Mouse (Mus musculus): ENCODE measurements around the gene Trio. TPM values are rescaled to one million over a fixed set of nuclear protein-coding genes. Genes with fewer than 3 reads are reported as not detected.

Trio gene
- polyA plus RNA-seq, 1 experiment from 2014 or later: 8.8 TPM

GRCm38 (mm10) chr15:27925865-27926264 is 99.8 kb downstream of the Trio start:
- Histone ChIP-seq H3K9me3 (ENCODE audit: control insufficient read depth, low read length) (no peaks in the 10 kb centered on the region), H3K9ac (ENCODE audit: low read length) (no peak overlapping the region), H3K36me3 (ENCODE audit: control insufficient read depth, insufficient read depth, low read length) (no peaks in the 10 kb centered on the region), H3K4me3 (ENCODE audit: low read depth, low read length) (no peak overlapping the region), H3K27me3 (ENCODE audit: control insufficient read depth, insufficient read depth, low read length) (no peaks in the 10 kb centered on the region), H3K27ac (replicated peaks) (no peak overlapping the region), H3K4me1 (replicated peaks; ENCODE audit: control insufficient read depth, insufficient read depth) (peaks cover 3% of the 10 kb centered on the region; the same call in 1 of the 2 replicates), H3K4me2 (replicated peaks; ENCODE audit: low read depth) (no peak overlapping the region)
- ATAC-seq (ENCODE audit: low FRiP score, low TSS enrichment): no peak
- TF ChIP-seq EP300 (optimal IDR thresholded peaks at IDR 0.05) (no peak), CTCF (IDR thresholded peaks at IDR 0.05; ENCODE audit: low read depth) (no peak)
- 47% methylated on average over 8 of the region's 8 CpGs for WGBS
- no peak for DNase-seq (ENCODE audit: low spot score)

- no peaks in the 10 kb centered on the region for H3K9me3 ChIP-seq (ENCODE audit: control insufficient read depth, low read length)
- H3K4me2 ChIP-seq (replicated peaks; ENCODE audit: low read depth): no peak overlapping the region
- H3K27me3 ChIP-seq (ENCODE audit: control insufficient read depth, insufficient read depth, low read length): no peaks in the 10 kb centered on the region
- H3K27ac ChIP-seq (replicated peaks): no peak overlapping the region
- DNase-seq (ENCODE audit: low spot score): no peak
- H3K9ac ChIP-seq (ENCODE audit: low read length): no peak overlapping the region
- no peak for ATAC-seq (ENCODE audit: low FRiP score, low TSS enrichment)
- H3K4me3 ChIP-seq (ENCODE audit: low read depth, low read length): no peak overlapping the region
- WGBS: 52% methylated on average over 15 of the region's 15 CpGs
- no peaks in the 10 kb centered on the region for H3K36me3 ChIP-seq (ENCODE audit: control insufficient read depth, insufficient read depth, low read length)
- H3K4me1 ChIP-seq (replicated peaks; ENCODE audit: control insufficient read depth, insufficient read depth): peaks cover 3% of the 10 kb centered on the region; the same call in 1 of the 2 replicates
- TF ChIP-seq EP300 (optimal IDR thresholded peaks at IDR 0.05) (no peak), CTCF (IDR thresholded peaks at IDR 0.05; ENCODE audit: low read depth) (no peak)
These were observed 100.5 kb downstream of the Trio start for GRCm38 (mm10) chr15:27925004-27925635.

GRCm38 (mm10) chr15:27923987-27924341 is 101.7 kb downstream of the Trio start:
- ATAC-seq (ENCODE audit: low FRiP score, low TSS enrichment): 0 out of 2 replicates have a peak, but pooled peaks have one; percentile 2

GRCm38 (mm10) chr15:27923280-27923986 is 102.2 kb downstream of the Trio start:
- H3K4me3 ChIP-seq (ENCODE audit: low read depth, low read length): peak overlapping the region; percentile 20
- H3K4me2 ChIP-seq (replicated peaks; ENCODE audit: low read depth): peak overlapping the region; percentile 42
- ATAC-seq (ENCODE audit: low FRiP score, low TSS enrichment) (peak; percentile 93), DNase-seq (ENCODE audit: low spot score) (peak; percentile 83)
- H3K27ac ChIP-seq (replicated peaks): no peak overlapping the region
- H3K4me1 ChIP-seq (replicated peaks; ENCODE audit: control insufficient read depth, insufficient read depth): peaks cover 3% of the 10 kb centered on the region; the same call in 1 of the 2 replicates
- no peaks in the 10 kb centered on the region for H3K9me3 ChIP-seq (ENCODE audit: control insufficient read depth, low read length)
- TF ChIP-seq CTCF (IDR thresholded peaks at IDR 0.05; ENCODE audit: low read depth): peak; percentile 46
- no peak for TF ChIP-seq EP300 (optimal IDR thresholded peaks at IDR 0.05)
- no peaks in the 10 kb centered on the region for H3K27me3 ChIP-seq (ENCODE audit: control insufficient read depth, insufficient read depth, low read length)
- no peak overlapping the region for H3K9ac ChIP-seq (ENCODE audit: low read length)
- H3K36me3 ChIP-seq (ENCODE audit: control insufficient read depth, insufficient read depth, low read length): no peaks in the 10 kb centered on the region
- 10% methylated on average over 21 of the region's 21 CpGs for WGBS

More at GRCm38 (mm10) chr15:27923987-27924341, 101.7 kb downstream of the Trio start:
- Histone ChIP-seq H3K4me2 (replicated peaks; ENCODE audit: low read depth) (peak overlapping the region; percentile 42), H3K27ac (replicated peaks) (no peak overlapping the region), H3K9me3 (ENCODE audit: control insufficient read depth, low read length) (no peaks in the 10 kb centered on the region), H3K9ac (ENCODE audit: low read length) (no peak overlapping the region), H3K27me3 (ENCODE audit: control insufficient read depth, insufficient read depth, low read length) (no peaks in the 10 kb centered on the region), H3K4me3 (ENCODE audit: low read depth, low read length) (peak overlapping the region; percentile 20; the same call in 1 of the 2 replicates), H3K36me3 (ENCODE audit: control insufficient read depth, insufficient read depth, low read length) (no peaks in the 10 kb centered on the region), H3K4me1 (replicated peaks; ENCODE audit: control insufficient read depth, insufficient read depth) (peaks cover 3% of the 10 kb centered on the region; the same call in 1 of the 2 replicates)
- 14% methylated on average over 5 of the region's 5 CpGs for WGBS
- no peak for DNase-seq (ENCODE audit: low spot score)
- TF ChIP-seq CTCF (IDR thresholded peaks at IDR 0.05; ENCODE audit: low read depth) (no peak), EP300 (optimal IDR thresholded peaks at IDR 0.05) (no peak)

GRCm38 (mm10) chr15:27920751-27921150 is 104.9 kb downstream of the Trio start:
- 61% methylated on average over 3 of the region's 3 CpGs for WGBS
- Histone ChIP-seq H3K4me1 (replicated peaks; ENCODE audit: control insufficient read depth, insufficient read depth) (peaks cover 3% of the 10 kb centered on the region; the same call in 1 of the 2 replicates), H3K9ac (ENCODE audit: low read length) (no peak overlapping the region), H3K27ac (replicated peaks) (no peak overlapping the region), H3K36me3 (ENCODE audit: control insufficient read depth, insufficient read depth, low read length) (0 out of 2 replicates have a peak, but pooled peaks cover 2% of the 10 kb centered on the region), H3K4me2 (replicated peaks; ENCODE audit: low read depth) (no peak overlapping the region), H3K27me3 (ENCODE audit: control insufficient read depth, insufficient read depth, low read length) (no peaks in the 10 kb centered on the region), H3K4me3 (ENCODE audit: low read depth, low read length) (no peak overlapping the region), H3K9me3 (ENCODE audit: control insufficient read depth, low read length) (no peaks in the 10 kb centered on the region)
- TF ChIP-seq CTCF (IDR thresholded peaks at IDR 0.05; ENCODE audit: low read depth) (no peak), EP300 (optimal IDR thresholded peaks at IDR 0.05) (no peak)
- no peak for ATAC-seq (ENCODE audit: low FRiP score, low TSS enrichment)
- DNase-seq (ENCODE audit: low spot score): no peak

- 0 out of 2 replicates have a peak, but pooled peaks have one; percentile 43 for ATAC-seq (ENCODE audit: low FRiP score, low TSS enrichment)
- Histone ChIP-seq H3K27ac (replicated peaks) (no peak overlapping the region), H3K9me3 (ENCODE audit: control insufficient read depth, low read length) (no peaks in the 10 kb centered on the region), H3K36me3 (ENCODE audit: control insufficient read depth, insufficient read depth, low read length) (0 out of 2 replicates have a peak, but pooled peaks cover 2% of the 10 kb centered on the region), H3K4me2 (replicated peaks; ENCODE audit: low read depth) (no peak overlapping the region), H3K27me3 (ENCODE audit: control insufficient read depth, insufficient read depth, low read length) (no peaks in the 10 kb centered on the region), H3K4me1 (replicated peaks; ENCODE audit: control insufficient read depth, insufficient read depth) (0 out of 2 replicates have a peak, but pooled peaks cover 3% of the 10 kb centered on the region), H3K9ac (ENCODE audit: low read length) (no peak overlapping the region), H3K4me3 (ENCODE audit: low read depth, low read length) (no peak overlapping the region)
- TF ChIP-seq CTCF (IDR thresholded peaks at IDR 0.05; ENCODE audit: low read depth) (peak; percentile 79), EP300 (optimal IDR thresholded peaks at IDR 0.05) (no peak)
- peak; percentile 51 for DNase-seq (ENCODE audit: low spot score)
- WGBS: 14% methylated on average over 5 of the region's 5 CpGs
These were observed 106.1 kb downstream of the Trio start for GRCm38 (mm10) chr15:27919540-27919939.

All from stomach, postnatal 0 days (tissue).